Mouse (Mus musculus) testis, adult 2 months (tissue): Measurements from ENCODE around the gene Sorl1.

ENCODE experiments used
- CTCF ChIP-seq: fragments of 200-500 bp; IDR thresholded peaks from 2 replicates; pipeline ENCODE4 v1.5.1; 2012; ENCODE audit warnings: low read depth, mild to moderate bottlenecking, inconsistent platforms, low read length, moderate library complexity; ENCODE audit not compliant: control insufficient read depth, insufficient read depth, insufficient replicate concordance
- POLR2A ChIP-seq: fragments of 200-500 bp; IDR thresholded peaks from 2 replicates; pipeline ENCODE4 v1.6.1; 2012; ENCODE audit warnings: low read depth, mild to moderate bottlenecking, inconsistent platforms, low read length, moderate library complexity; ENCODE audit not compliant: control insufficient read depth

GRCm38 (mm10) chr9:42109131-42109530 lies 15.0 kb downstream of the Sorl1 start:
- no peak for TF ChIP-seq POLR2A
- TF ChIP-seq CTCF: no peak
